Mouse (Mus musculus) spleen, postnatal 10 days (tissue): ENCODE results near the gene Mbip.

ENCODE experiments used
- DNase-seq, 2 experiments: peaks; one replicate each; pipeline ENCODE4 v3.0.0; 2021 to 2022; ENCODE audit warnings: low spot score in 2 of 2

Gene Mbip

DNA sequence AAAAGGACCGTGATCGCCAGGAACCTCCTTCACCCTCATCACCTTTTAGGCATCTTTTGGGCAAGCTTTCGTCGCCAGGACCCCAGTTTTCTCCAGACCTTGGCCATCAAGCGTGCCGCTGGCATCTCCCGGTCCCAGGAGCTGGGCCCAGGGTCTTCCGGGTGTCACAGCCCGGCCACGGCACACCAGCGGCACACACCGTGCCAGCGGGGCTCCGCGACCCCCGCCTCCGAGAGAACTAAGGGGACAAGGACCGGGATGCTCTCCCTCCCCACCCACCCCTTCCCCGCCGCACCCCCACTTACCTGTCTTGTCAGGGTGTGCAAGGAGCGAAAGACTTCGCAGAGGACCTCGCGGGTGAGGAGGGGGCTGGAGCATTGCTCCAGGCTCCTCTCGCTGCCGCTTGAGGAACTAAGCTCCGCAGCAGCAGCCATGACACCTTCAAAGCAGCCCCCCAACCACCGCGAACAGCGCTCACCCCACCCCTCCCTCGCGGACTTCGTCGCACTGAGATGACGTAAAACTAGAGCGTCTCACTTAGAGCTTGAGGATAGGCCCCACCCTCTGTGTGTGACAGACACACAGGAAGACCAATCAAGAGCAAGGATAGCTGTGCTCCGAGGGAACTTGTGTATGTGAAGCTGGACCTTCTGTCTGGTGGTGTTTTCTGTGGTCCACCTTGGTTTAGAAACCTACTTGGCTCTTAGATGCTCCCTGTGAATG is at the start of gene Mbip:
Mbip (minus strand) TSS at position 528 of the 723 bp plus-strand sequence.
- peak; percentile 96 to 97 for DNase-seq

DNA sequence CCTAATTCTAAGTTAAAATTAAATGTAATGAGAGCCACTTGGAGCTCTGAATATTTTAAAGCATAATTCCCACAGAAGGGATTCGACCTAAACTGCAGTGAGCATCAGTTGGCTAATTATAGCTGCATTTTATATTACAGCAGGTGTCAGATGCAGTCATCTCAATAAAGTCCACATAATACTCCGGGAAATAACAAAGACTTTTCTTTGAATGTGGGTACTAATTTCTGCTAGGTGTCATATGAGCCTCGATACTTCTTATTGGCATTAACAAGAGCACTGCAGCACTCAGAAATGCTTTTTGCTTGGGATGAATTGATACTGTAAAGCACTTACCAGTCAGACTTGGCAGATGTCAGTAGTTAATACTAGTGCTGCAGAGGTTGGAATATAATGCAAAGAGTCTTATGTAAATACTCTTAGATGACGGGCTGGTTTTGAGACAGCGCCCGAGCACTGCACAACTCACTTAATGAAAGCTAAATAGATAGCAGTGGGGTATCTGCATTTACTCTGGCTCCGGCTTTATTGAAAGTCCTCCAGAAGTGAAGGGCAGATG is 42.0 kb upstream of the Mbip start:
- no peak for DNase-seq

DNA sequence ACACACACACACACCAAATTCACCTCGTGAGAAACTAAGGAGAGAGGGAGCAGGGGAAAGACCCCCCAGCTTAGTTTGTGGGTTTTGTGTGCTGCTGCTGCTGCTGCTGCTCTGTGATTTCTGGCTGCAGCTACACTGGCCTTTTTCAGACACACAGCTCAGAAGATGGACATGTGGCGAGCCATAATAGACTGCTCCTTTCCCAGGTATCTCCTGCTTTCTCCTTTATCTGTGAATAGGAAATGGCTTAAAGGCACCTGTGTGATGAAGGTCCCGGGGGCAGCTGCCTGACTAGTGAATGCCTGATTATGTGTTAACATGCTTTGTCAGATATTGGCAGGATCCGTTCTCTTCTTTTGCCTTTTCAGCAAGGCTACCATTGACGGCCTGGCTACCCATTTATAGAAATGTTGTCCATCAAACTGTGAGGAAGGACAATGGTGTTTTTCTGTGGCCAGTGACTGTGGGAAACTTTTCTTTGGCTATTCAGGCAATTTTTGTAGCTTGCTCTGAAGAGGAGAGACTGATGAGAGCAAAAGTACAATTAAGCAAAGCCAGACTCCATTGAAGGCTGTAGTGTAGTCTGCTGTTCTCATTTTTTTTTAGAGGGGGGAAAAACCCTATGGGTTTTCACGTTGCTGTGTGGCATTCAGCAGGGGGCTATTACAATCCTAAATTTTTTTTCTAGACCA is 41.4 kb upstream of the Mbip start:
- DNase-seq = no peak

DNA sequence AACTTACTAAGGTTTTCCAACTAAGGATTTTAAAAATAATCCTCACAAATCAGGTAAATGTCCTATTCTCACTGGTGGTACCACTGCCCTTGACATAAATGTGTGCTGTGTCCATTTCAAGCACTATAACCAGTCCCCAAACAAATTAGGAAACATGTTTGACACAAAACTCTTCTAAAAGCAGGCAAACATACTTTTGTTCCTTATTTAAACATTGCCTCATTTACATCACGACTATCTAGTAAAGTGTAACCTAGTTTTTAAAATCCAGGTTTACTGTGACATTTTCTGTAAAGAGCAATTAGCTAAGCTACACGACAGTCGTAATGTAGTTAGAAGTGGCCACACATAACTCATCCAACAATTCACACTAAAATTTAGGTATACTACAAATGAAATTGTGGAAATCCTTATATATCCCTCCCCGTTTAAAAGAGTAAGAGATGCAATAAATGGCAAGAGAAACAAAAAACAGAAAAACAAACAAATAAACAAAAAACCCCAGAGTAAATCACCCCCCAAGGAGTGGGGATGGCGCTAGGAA is 851 bp downstream of the Mbip start:
- no peak for DNase-seq

DNA sequence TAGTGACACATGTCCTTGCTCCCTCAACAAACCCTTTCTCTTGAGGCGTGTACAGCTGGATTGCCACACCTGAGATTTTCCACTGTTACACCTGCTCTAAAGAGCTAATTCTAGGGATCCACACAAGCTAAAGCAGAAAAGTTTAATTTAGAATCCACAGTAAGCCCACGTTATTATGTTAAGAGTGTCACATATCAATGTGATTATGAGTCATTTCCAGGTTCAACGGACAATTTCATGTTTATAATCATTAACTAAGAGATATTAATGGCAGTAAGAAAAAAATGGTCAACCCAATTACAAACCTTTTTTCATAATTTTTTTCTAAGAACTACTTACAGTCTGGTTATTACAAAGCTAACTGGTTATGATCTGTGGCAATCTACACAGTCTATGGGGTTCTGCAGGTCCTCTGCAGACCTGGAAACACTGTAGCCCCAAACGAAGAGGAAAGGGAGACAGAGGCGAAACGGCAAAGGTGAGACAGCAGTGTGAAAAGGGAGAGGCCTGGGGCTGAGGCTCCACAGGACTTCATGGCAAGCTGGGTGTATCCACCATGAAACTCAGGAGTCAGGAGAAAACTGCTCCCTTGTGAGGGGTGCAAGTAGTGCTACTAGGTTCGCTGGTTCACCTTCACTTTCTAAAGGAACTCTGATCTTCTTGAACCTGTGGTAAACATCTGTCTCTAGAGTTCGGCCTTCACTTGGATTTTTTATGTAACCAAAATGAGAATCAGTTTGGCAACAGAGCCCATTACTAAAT is 6.2 kb downstream of the Mbip start:
- no peak for DNase-seq

DNA sequence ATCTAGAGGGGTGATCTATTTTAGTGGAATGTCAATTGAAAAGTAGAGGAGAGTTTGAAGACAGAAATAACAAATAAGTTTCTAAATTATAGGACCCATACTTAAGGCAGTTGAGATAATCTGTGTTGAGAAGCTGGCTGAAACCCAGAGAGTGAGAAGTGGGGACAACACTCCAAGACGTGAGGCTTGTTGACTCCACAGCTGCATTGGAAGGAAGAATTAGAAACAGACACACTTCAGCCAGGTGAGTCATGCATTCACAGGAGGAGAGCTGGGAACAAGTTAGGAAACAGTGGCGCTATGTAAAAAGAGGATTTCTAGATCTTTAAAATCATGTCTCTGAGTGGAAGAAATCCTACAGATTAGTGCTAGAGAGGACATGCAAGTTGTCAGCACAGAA is 12.2 kb downstream of the Mbip start:
- no peak for DNase-seq

DNA sequence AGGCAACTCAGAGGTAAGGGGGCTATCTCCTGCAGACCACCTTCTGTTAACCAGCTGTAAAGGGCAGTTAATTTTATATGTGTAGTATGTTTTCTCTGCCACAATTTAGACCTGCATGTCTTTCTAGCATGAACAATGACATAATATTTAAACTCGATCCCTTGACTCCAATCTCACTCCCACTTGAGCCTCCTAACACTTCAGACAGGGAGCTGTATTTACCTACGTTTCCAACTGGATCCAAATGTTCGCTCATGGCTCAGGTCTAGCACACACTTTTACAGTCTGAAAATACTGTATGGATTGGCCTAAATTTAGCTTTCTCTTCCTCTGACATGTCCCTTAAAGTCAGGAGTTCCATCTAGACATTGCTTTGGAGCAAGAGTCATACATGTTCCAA is 13.2 kb downstream of the Mbip start:
- DNase-seq = no peak

DNA sequence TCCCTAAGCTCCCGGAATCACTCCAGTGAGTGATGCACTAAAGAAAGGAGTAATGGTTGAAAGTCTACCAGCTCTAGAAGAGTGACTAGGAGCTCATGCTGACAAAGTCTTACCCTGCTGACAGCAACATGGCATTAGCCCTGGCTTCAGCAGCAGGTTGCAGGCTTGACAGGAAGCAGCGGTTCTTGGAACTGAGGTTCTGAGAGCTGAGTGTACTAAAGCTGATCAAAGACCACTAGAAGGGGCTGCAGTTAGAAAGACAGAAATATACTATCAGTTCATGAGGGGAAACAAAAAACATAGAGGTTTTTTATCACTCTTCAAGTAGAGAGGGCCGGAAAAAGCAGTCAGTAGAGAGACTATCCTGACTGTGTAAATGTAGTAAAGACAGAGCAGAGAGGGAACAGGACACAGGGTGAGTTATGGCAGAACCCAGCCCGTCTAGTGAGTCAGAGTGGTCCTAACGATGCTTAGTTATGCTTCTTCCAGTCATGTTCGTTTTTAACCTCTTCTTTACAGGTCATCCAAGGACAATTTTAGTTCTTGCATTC is 18.2 kb downstream of the Mbip start:
- DNase-seq = no peak

DNA sequence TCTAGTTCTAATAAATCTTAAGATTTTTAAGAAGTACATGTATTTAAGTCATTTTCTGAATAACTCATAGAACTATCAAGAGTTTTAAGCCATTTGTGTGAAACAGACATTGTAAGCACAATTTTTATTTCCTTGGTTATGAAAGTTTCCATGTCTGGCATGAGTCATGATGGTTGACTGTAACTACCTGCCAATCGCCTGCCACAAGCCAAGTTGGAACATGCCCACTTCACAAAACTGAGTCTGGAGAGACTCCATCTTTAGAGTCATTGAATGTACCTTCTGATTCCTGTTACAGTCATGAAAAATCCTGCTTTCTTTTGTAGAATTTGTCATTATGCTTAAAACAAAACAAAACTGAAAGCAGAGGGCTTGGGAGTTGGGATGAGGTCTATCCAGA is 19.8 kb downstream of the Mbip start:
- no peak for DNase-seq

DNA sequence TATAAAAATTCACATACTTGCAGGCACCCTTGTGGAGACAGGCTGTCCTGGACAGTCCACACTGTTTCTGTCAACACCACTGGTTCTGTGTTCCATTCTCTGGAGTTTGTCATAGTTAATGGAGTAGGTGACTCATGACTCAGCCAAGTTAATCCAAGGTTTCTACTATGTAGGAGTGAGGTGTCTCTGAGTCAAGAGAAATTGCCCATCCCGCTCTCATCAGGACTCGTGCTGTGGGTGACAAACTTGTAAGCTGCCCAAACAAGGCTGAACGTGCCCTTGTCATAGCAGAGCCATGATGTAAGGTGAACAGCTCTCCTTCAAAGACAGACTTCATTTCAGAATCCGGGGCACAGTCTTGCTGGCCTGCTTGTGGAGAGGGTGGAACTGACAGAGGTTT is 26.8 kb downstream of the Mbip start:
- DNase-seq = no peak

DNA sequence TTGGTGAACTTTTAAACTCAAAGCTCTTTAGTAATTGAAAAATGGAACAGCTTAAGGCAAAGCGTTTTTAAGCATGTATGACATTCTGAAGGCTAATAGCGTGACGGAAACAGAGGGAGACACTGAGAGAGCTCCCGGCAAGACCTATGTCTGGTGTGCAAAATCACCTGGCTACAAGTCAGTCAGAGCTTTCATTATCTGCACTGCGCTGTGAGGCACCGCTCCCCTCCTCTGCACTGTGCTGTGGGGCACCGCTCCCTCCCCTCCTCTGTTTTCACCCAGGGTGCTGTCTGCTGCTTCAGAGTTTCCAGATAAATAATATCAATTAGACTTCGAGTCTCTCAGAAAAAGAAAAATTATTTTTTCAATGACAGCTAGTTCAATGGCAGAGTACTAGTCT is 27.6 kb downstream of the Mbip start:
- DNase-seq = no peak

DNA sequence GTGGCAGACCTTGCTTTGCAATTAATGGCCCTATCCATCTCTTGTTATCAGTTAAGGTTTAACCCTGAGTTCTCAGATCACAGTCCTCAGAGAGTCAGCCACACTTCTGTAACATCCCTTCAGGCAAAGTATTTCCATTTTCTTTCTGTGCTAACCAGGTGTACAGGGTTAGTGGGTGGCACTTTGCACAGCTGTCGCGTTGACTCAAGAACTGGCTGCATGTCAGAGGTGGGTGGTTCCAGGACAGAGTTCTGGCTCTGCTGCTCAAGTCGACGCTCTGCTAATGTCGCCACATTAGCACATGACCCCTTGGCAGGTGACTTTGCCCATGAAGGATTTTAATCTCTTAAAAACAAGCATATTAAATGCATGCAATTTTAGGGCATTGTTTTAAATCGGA is 39.9 kb downstream of the Mbip start:
- DNase-seq = no peak

DNA sequence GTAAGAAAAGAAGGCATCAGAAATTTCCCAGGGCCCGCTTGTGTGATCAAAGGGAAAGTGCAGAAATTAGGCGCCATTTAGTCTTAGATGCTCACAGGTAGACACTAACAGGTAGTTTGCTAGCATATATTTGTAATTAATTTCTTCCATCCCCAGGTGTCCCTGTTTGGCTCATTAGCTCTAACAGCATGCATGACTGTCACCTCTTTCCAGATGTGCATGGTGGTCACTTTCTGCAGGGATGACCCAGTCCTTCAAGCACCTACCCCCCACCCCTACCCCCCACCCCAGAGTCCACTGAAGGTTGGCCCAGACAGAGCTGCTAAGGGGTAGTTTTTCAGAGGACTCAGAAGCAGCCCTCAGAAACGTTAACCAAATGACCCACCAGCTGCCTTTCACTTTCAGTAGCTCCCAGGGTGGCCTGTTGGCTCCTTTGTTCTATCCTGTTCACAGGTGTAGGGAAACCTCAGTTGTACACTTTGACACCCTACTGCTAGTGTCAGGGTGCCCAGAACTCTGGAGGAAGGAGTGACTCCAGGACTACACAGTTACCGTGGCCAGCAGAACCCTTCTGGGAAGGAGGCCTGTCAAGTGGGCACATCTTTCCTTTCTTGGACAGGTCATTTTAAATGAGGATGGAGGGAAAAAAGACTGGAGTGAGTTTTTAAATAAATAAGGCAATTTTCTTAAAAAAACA is 43.2 kb downstream of the Mbip start:
- DNase-seq = no peak

DNA sequence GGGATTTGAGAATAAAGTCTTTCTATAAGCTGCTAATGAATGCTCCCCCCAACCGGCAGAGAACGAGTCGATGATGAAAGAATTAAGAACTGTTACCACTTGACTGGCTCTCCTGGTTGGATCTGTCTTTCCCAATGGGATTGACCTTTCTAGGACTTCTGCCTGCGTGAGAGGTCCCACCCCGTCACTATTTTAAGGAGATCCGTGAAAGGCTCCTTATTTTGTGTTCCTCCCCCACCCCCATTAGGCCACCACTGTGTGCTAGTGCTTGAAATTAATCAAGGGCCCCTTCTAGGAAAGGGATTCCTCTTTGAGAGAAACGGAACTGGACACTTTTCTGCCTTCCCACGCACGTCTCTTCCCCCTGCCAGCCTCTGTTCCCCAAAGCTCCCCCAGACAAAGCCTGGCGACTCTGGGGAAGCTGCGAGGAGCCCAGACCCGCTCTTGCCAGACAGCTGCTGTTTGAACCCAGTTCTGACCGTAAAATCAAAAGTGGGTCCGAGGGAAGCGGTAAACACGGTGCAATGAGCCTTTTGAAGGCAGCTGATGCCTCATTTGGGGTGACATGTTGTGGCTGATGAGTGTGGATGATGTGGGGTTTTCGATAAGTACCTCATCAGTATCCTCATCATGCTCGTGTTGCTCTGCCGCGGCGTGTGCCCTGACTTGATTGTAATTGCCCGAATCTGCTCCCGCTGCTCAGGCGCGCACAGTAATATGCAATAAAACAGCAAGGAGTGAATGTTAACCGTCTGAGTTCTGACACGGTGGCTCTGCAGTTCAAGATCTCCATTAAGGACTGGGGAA is 44.0 kb downstream of the Mbip start:
- no peak for DNase-seq

DNA sequence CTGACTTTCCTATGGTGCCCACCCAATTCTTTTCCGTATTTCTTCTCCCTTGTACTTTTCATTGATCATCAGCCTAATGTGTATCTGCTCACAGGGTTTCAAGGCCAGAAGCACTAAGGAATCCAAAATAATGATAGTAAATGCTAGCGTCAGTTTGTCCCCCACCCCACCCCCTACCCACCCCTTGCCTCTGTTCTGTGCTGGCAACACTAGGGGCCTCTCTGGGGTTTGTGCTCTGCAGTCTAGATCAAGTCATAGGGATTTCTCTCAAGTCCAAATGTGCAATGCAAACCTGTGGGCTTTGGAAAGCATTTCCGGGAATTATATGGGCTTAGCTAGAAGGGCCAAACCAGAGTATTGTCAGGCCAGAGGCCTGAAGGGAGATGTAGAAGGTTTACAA is 46.1 kb downstream of the Mbip start:
- no peak for DNase-seq

DNA sequence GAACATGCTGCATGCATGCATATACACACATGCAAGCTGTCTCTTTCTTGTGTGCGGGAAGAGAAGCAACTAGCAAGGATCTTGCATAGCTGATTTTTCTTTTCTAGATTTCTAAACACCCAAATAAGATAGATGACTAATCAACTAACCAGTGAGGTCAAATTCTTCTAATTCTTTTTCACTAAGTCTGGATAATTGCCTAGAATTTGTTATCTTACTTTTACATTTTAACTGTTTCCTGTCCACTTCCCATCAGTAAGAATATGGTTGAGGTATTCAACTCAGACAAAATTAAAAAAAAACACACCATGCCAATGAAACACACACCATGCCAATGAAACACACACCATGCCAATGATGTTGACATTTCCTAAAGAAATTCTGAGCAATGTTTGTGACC is 46.8 kb downstream of the Mbip start:
- DNase-seq = no peak

DNA sequence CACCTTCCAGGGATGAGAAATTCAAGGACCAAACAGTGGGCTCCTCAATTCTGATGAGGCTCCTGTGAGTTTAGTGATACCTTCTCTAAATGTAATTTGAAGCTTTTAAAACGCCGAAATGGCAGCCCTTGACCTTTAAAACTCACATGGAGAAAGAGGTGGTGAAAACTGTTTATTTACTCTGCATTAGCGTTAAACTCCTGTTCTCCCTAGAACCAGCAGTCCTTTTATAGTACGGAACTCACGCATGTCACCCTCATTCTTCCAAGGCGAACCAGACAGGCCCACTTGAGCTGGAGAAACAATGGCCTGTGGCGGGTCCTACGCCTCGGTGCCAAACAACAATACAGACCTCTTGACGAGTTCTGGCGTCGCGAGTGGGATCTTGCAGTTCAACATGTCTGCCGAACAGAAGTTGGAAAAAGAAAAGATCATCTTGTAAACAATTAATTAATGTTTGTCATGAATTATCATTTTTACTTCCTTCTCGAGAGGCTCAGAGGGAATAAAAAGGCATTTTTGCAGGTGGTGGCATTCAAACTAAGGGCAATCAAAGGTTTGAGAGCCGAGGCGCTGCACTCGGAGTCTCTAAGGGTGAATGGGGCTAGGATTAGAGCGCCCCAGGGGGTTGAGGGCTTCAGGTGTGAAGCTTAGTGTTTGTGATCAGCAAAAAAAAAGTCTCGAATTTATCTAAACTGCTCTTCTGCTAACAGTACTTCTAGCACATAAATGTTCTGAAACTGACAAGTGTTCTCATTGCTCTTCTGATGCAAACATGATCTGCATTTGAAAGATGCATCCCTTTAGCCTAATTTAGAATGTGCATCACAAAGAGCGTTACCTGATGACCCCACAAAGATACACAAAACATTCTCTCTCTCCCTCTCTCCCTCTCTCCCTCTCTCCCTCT is 47.5 kb downstream of the Mbip start:
- no peak for DNase-seq

DNA sequence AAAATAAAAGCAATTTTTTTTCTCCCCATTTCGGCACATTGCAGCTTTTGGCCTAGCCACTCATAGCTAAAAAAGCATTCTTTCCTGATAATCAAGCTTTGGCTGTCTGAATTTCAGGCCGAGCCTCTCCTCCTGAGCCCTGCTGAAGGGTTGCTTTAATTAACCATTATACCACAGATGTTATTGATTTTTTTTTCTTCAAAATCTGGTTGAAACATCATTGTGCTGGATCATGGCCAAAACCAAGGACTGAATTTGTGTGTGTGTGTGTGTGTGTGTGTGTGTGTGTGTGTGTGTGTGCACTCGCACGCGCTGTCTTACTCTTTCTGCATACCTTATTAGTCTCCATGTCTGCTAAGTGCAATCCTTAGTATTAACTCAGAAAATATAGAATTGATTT is 48.6 kb downstream of the Mbip start:
- DNase-seq = no peak

DNA sequence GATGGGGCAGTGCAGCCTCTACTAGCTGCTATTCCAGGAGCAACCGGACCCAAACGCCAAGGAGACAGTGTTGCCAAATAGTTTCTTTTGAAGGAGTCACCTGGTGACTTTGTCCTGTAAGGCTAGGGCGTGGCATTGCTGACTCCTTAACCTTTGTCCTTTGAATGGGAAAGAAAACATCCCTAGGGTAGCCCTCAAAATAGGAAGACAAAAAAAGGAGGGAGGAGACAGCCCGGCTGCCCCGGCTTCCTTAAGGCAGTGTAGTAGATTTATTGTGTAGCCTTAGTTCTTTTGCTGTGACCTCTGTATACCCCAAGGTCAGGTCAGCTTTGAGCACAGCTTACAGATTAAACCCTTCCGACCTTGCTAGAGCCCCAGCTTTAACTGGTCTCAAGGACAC is 49.2 kb downstream of the Mbip start:
- no peak for DNase-seq
